Mouse (Mus musculus) limb, embryonic 14.5 days (tissue): ENCODE data around the gene Naaladl2. TPM values are rescaled to one million over a fixed set of nuclear protein-coding genes. Genes with fewer than 3 reads are reported as not detected.

Experiments used
- ATAC-seq: fragments of 200-750 bp; cut with Nextera tagmentation; 2 replicates; pipeline ENCODE4 v1.8.0; 2017; ENCODE audit warnings: low read depth, moderate number of reproducible peaks, moderate TSS enrichment; ENCODE audit not compliant: low FRiP score
- DNase-seq: peaks from one replicate; pipeline ENCODE4 v3.0.0-alpha.2; 2015; ENCODE audit warnings: low spot score
- H3K27ac ChIP-seq: fragments of 300-500 bp; sonication (generic); replicated peaks from 2 replicates; pipeline ENCODE4 v1.5.1; 2014; ENCODE audit warnings: low read depth, mild to moderate bottlenecking, low read length, moderate library complexity, mixed read lengths
- H3K27me3 ChIP-seq: fragments of 300-500 bp; sonication (generic); 2 replicates; pipeline ENCODE4 v1.6.1; 2014; ENCODE audit warnings: low read length, mixed read lengths; ENCODE audit not compliant: control insufficient read depth, insufficient read depth
- H3K36me3 ChIP-seq: fragments of 300-500 bp; sonication (generic); 2 replicates; pipeline ENCODE4 v1.6.1; 2014; ENCODE audit warnings: mild to moderate bottlenecking, low read length, moderate library complexity, mixed read lengths; ENCODE audit not compliant: control insufficient read depth, insufficient read depth
- H3K4me1 ChIP-seq: fragments of 300-500 bp; sonication (generic); 2 replicates; pipeline ENCODE4 v1.6.1; 2014; ENCODE audit warnings: antibody characterized with exemption, low read length, mixed read lengths; ENCODE audit not compliant: control insufficient read depth, insufficient read depth
- H3K4me2 ChIP-seq: fragments of 300-500 bp; sonication (generic); replicated peaks from 2 replicates; pipeline ENCODE4 v1.6.1; 2014; ENCODE audit warnings: low read depth, mild to moderate bottlenecking, low read length, moderate library complexity; ENCODE audit not compliant: severe bottlenecking
- H3K4me3 ChIP-seq: fragments of 300-500 bp; sonication (generic); replicated peaks from 2 replicates; pipeline ENCODE4 v1.5.1; 2014; ENCODE audit warnings: low read length
- H3K9ac ChIP-seq: fragments of 300-500 bp; sonication (generic); 2 replicates; pipeline ENCODE4 v1.6.1; 2014; ENCODE audit warnings: mild to moderate bottlenecking, low read depth, low read length, moderate library complexity; ENCODE audit not compliant: severe bottlenecking
- H3K9me3 ChIP-seq: fragments of 300-500 bp; sonication (generic); 2 replicates; pipeline ENCODE4 v1.6.1; 2016; ENCODE audit warnings: low read length; ENCODE audit not compliant: control insufficient read depth
- POLR2A ChIP-seq: fragments of 200-500 bp; IDR thresholded peaks from 2 replicates; pipeline ENCODE4 v1.8.0; 2012; ENCODE audit warnings: inconsistent platforms, mild to moderate bottlenecking, moderate library complexity, borderline replicate concordance; ENCODE audit not compliant: insufficient read depth, insufficient read length; ENCODE audit errors: extremely low read depth
- WGBS: fragments of 180-500 bp; shearing (Covaris S2); extraction: QIAGEN DNeasy Blood & Tissue Kit; methylation state at CpG from one replicate; pipeline ENCODE4 v1.1.7; 2014; 5-methylcytosine and 5-hydroxymethylcytosine counted together
- polyA plus RNA-seq, 2 experiments: library from polyadenylated mRNA; depleted of rRNA in 1 of 2; stranded (reverse) in 1 of 2; unstranded in 1 of 2; fragments of >200 nt; fragmentation: Nextera tagmentation in 1 of 2; extraction: Ambion mirVana in 1 of 2; gene quantifications; 2 replicates each; pipeline versions ENCODE4 v1.2.1 to v1.2.3; 2012 to 2014

The Naaladl2 gene
- polyA plus RNA-seq, 2 experiments = 0.89 to 2.3 TPM

DNA sequence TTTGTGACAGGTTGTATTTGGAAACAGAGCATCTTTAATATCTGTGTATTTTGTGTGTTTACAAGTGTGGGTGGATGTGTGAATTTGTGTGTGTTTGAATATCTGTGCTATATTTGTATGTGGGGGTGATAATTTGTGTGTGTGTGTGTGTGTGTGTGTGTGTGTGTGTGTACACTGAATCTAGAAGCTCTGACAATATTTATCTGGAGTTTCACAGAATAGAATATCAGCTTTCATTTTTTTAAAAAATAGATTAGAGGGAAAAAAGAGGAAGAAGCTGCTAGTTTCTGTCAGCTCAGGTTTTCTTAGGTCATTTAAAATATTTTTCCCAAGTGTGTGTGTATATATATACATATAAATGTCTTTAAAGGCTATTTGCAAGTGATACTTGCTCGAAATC, 68.3 kb downstream of the Naaladl2 start:
- Histone ChIP-seq H3K27ac (no peak overlapping the region), H3K4me1 (no peaks in the 10 kb centered on the region), H3K36me3 (no peaks in the 10 kb centered on the region), H3K4me3 (no peak overlapping the region), H3K9me3 (no peaks in the 10 kb centered on the region), H3K9ac (no peak overlapping the region), H3K4me2 (no peak overlapping the region), H3K27me3 (no peaks in the 10 kb centered on the region)
- 89% methylated on average over 1 of the region's 1 CpGs for WGBS
- no peak for TF ChIP-seq POLR2A
- ATAC-seq (no peak), DNase-seq (no peak)

DNA sequence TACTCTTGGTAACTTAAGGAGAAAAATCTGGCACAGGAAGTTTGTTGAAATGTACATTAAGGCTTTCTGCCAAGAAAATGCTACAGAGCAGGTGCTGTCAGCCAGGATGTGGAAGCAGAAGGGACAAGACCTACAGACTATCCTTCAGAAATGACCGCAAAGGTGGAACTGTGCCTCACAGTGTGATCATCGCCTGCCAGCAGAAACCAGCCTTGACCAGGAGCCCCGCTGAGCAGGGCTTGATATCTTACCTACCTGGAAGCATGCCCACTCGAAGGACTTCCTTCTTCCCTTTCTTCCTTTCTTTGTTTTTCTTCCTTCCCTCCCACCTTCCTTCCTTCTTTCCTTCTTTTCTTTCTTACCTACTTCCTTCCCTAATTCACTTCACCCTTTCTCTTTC, 69.8 kb downstream of the Naaladl2 start:
- Histone ChIP-seq H3K27me3 (no peaks in the 10 kb centered on the region), H3K36me3 (no peaks in the 10 kb centered on the region), H3K4me3 (no peak overlapping the region), H3K9me3 (no peaks in the 10 kb centered on the region), H3K4me2 (no peak overlapping the region), H3K4me1 (no peaks in the 10 kb centered on the region), H3K27ac (no peak overlapping the region), H3K9ac (no peak overlapping the region)
- DNase-seq (no peak), ATAC-seq (no peak)
- WGBS = 66% methylated on average over 4 of the region's 4 CpGs
- no peak for TF ChIP-seq POLR2A

DNA sequence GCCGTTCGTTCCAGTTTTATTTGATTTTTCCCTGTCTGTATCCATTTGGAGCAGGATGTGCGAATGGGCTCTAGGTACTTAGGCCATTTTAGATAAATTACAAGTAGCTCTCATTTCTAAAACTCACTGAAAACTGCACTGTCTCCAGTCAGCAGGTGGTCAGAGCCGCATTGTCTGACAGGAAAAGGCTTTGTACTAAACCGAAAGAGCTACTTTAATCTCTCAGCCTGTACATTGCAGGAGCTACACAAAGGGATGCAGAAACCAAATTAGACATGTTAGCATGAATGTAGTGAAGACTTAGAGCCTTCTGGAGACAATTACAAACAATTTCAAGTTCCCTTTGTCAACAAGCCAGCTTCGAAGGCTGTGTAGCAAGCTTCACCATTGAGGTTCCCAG, 70.2 kb downstream of the Naaladl2 start:
- Histone ChIP-seq H3K4me1 (no peaks in the 10 kb centered on the region), H3K9me3 (no peaks in the 10 kb centered on the region), H3K36me3 (no peaks in the 10 kb centered on the region), H3K9ac (no peak overlapping the region), H3K4me2 (no peak overlapping the region), H3K27ac (no peak overlapping the region), H3K27me3 (no peaks in the 10 kb centered on the region), H3K4me3 (no peak overlapping the region)
- TF ChIP-seq POLR2A = no peak
- ATAC-seq (no peak), DNase-seq (no peak)
- 37% methylated on average over 6 of the region's 6 CpGs for WGBS

- Histone ChIP-seq H3K4me3 (no peak overlapping the region), H3K27ac (no peak overlapping the region), H3K27me3 (no peaks in the 10 kb centered on the region), H3K4me1 (no peaks in the 10 kb centered on the region), H3K9me3 (no peaks in the 10 kb centered on the region), H3K9ac (no peak overlapping the region), H3K4me2 (no peak overlapping the region), H3K36me3 (no peaks in the 10 kb centered on the region)
- WGBS = 84% methylated on average over 4 of the region's 4 CpGs
- TF ChIP-seq POLR2A = no peak
- DNase-seq = no peak
- ATAC-seq = no peak
Observed at GRCm38 (mm10) chr3:25063217-25063616, 80.8 kb downstream of the Naaladl2 start.

DNA sequence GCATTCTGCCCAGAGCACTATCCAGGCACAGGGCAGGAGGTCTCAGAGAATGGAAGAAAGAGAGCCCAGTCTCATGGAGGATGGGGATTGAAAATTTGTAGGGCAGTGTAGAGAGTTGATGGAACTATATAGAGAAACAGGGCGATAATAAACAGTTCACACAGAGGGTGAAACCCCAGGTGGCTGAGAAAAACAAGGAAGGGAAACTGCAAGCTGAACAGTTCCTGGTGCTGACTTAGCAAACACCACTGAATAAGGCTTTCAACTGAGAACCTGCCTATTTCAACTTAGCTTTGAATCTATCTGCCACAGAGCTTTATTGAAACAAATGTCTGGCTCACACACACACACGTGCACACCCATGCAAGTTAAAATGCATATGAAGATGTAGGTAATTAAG, 91.1 kb downstream of the Naaladl2 start:
- Histone ChIP-seq H3K27me3 (no peaks in the 10 kb centered on the region), H3K4me2 (no peak overlapping the region), H3K36me3 (no peaks in the 10 kb centered on the region), H3K4me1 (no peaks in the 10 kb centered on the region), H3K9ac (no peak overlapping the region), H3K27ac (no peak overlapping the region), H3K9me3 (no peaks in the 10 kb centered on the region), H3K4me3 (no peak overlapping the region)
- TF ChIP-seq POLR2A = no peak
- ATAC-seq (no peak), DNase-seq (no peak)
- WGBS = 18% methylated on average over 2 of the region's 2 CpGs

DNA sequence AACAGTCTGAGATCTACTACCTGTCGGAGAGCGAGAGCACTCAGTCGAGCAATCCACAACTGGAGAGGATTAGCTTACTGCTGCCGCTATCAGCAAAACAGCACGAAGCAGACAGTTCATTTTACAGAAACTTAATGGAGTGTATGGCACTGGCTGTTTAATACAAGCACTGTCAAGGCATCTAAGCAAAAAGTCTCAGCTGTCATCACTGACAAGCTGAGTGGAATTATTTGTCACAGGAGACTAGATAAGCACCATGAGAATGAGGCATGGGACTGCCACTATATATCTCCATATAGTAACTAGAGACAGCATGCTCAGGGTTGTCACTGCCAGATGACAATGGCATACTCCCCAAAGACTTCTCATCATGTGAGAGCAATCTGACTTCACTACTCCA, 124.1 kb downstream of the Naaladl2 start:
- no peak overlapping the region for H3K9ac ChIP-seq
- H3K4me2 ChIP-seq = no peak overlapping the region
- no peak overlapping the region for H3K27ac ChIP-seq
- DNase-seq (no peak), ATAC-seq (no peak)
- TF ChIP-seq POLR2A = no peak
- H3K27me3 ChIP-seq = no peaks in the 10 kb centered on the region
- no peaks in the 10 kb centered on the region for H3K36me3 ChIP-seq
- WGBS = 70% methylated on average over 5 of the region's 5 CpGs
- H3K4me1 ChIP-seq = no peaks in the 10 kb centered on the region
- no peak overlapping the region for H3K4me3 ChIP-seq
- H3K9me3 ChIP-seq = no peaks in the 10 kb centered on the region
